Mouse (Mus musculus): ENCODE data around the gene Dtnbp1.

DNA sequence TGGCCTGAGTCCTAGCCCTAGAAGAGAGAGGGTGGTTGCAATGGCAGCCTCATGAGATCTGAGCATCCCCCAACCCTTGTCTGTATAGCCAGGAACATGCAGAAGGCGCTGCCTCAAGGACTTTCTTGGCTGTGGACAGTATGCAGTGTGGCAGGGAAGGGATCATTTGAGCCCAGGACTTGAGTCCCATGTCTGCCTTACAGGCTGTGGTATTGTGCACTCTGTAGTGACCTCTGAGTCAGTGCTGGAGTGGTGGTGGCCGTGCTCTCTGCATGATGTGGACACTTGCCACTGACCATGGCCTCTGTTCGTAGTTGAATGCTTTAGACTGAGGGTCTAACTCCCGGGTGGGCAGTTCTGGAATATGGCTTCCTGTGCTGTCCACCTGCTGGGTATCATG is 84.7 kb downstream of the Dtnbp1 start:
- TF ChIP-seq CTCF (IDR thresholded peaks at IDR 0.05; ENCODE audit: low read depth, low read length) (no peak), POLR2A (IDR thresholded peaks at IDR 0.05; ENCODE audit: extremely low read depth, insufficient read depth, low read length) (no peak)

Measured in liver, adult 2 months (tissue).